Mouse (Mus musculus) stomach, embryonic 16.5 days (tissue): Measurements from ENCODE around the gene Gm13420. TPM values are rescaled to one million over a fixed set of nuclear protein-coding genes. Genes with fewer than 3 reads are reported as not detected.
"Not testable (repeated sequence)": the region's sequence is repeated elsewhere in the genome, so short reads cannot be mapped to it uniquely, and the experiment has no call there.

Source experiments
- ATAC-seq: fragments of 200-750 bp; cut with Nextera tagmentation; 2 replicates; pipeline ENCODE4 v1.8.0; 2017; ENCODE audit warnings: moderate number of reproducible peaks, moderate TSS enrichment; ENCODE audit not compliant: insufficient read depth, low FRiP score
- H3K27ac ChIP-seq: fragments of 300-500 bp; sonication (generic); 2 replicates; pipeline ENCODE4 v1.5.1; 2014; ENCODE audit warnings: low read length
- H3K27me3 ChIP-seq: fragments of 300-500 bp; sonication (generic); 2 replicates; pipeline ENCODE4 v1.6.1; 2014; ENCODE audit warnings: low read length, control low read depth, mixed read lengths; ENCODE audit not compliant: control insufficient read depth, insufficient read depth
- H3K36me3 ChIP-seq: fragments of 300-500 bp; sonication (generic); 2 replicates; pipeline ENCODE4 v1.6.1; 2014; ENCODE audit warnings: low read length; ENCODE audit not compliant: control insufficient read depth, insufficient read depth
- H3K4me1 ChIP-seq: fragments of 300-500 bp; sonication (generic); 2 replicates; pipeline ENCODE4 v1.6.1; 2014; ENCODE audit warnings: low read length, control low read depth, mixed read lengths; ENCODE audit not compliant: control insufficient read depth, insufficient read depth
- H3K4me2 ChIP-seq: fragments of 300-500 bp; sonication (generic); 2 replicates; pipeline ENCODE4 v1.6.1; 2014; ENCODE audit warnings: low read depth, low read length, mixed read lengths
- H3K4me3 ChIP-seq: fragments of 300-500 bp; sonication (generic); replicated peaks from 2 replicates; pipeline ENCODE4 v1.5.1; 2014; ENCODE audit warnings: mild to moderate bottlenecking, low read length
- H3K9ac ChIP-seq: fragments of 300-500 bp; sonication (generic); 2 replicates; pipeline ENCODE4 v1.6.1; 2014; ENCODE audit warnings: low read length
- H3K9me3 ChIP-seq: fragments of 300-500 bp; sonication (generic); replicated peaks from 2 replicates; pipeline ENCODE4 v1.6.1; 2016; ENCODE audit warnings: low read length, control low read depth; ENCODE audit not compliant: control insufficient read depth
- WGBS: fragments of 180-500 bp; shearing (Covaris S2); extraction: QIAGEN DNeasy Blood & Tissue Kit; methylation state at CpG from one replicate; pipeline ENCODE4 v1.1.7; 2014; 5-methylcytosine and 5-hydroxymethylcytosine counted together
- polyA plus RNA-seq: library from polyadenylated mRNA; unstranded; fragments of >200 nt; fragmentation: Nextera tagmentation; extraction: Ambion mirVana; gene quantifications from 2 replicates; pipeline ENCODE4 v1.2.1, GENCODE M21; 2015

Gm13420 gene
- polyA plus RNA-seq, result 0.74 and 0.91 TPM in 2 replicates

DNA sequence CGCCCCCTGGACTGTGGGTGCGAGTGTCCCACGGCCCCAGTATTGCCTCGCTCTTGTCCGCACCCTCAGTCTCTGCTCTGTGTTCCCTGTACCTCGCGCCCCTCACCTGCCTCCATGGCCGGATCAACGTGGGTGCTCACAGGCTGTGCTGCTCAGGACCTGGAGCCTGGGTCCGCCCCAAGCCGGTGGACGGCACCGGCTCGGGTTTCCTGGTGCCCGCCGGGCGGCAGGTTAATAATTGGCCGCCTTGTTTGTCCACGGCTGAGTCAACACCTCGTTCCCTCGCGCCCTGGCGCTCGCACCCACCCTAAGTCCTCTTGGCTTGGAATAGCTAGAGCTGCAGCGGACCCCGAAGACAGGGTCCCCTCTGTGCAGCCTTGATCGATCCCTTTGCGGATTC lies at the start of gene Gm13420:
Gene Gm13420, minus strand, starts transcription at position 189 of the 400 bp plus-strand sequence.
- 4% methylated on average over 28 of the region's 28 CpGs for WGBS
- peak within 1 kb of the TSS; percentile 66 for H3K27ac ChIP-seq

DNA sequence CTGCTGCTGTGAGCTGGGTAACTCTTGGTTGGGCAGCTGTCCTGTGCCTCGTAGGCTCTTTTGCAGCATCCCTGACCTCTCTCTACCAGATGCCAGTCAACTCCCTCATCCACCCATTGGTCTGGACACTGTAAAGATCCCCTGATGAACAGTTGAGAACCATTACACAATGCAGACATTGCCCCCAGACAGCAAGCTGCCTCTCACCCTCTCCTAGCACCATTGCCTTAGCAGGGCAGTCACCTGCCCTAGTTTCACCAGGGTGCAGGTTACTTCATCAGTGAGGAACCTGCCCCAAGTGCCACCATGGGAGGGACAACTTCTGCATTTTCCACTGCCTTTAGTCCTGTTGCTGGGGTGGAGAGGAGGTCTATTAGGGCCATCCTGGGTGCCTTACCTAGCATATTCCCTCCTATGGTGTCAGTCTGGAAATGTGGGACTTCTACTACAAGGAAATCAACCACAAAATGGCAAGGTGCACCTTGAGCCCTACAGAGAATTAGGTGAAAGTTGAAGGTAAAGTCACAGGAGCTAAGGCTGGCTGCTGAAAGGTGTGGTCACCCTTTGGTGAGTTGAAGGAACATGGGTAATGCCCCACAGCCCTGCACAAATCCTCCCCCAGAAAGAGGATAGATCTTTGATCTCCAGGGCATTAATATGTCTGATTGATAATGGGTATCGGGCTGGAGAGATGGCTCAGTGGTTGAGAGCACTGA lies 41.4 kb upstream of the Gm13420 start:
- H3K4me1 ChIP-seq, result peaks cover 8% of the 10 kb centered on the region; the same call in 1 of the 2 replicates
- no peaks in the 10 kb centered on the region for H3K9me3 ChIP-seq
- ATAC-seq, result no peak
- 98% methylated on average over 2 of the region's 2 CpGs for WGBS
- H3K27ac ChIP-seq, result no peak overlapping the region
- H3K9ac ChIP-seq, result no peak overlapping the region
- no peak overlapping the region for H3K4me3 ChIP-seq
- H3K36me3 ChIP-seq, result peaks cover 8% of the 10 kb centered on the region; the same call in 1 of the 2 replicates
- H3K4me2 ChIP-seq, result no peak overlapping the region
- H3K27me3 ChIP-seq, result no peaks in the 10 kb centered on the region

More for the DNA sequence above, at the start of gene Gm13420:
- peak within 1 kb of the TSS; percentile 35 for H3K4me3 ChIP-seq
- H3K4me2 ChIP-seq, result peak within 1 kb of the TSS; percentile 51
- no peaks in the 10 kb centered on the region for H3K4me1 ChIP-seq
- peaks cover 29% of the 10 kb centered on the region for H3K27me3 ChIP-seq
- no peaks in the 10 kb centered on the region for H3K36me3 ChIP-seq
- no peaks in the 10 kb centered on the region for H3K9me3 ChIP-seq
- peak; percentile 85 for ATAC-seq
- H3K9ac ChIP-seq, result peak within 1 kb of the TSS; percentile 58

- H3K4me2 ChIP-seq, result peak within 1 kb of the TSS; percentile 80
- H3K27ac ChIP-seq, result peak within 1 kb of the TSS; percentile 81
- H3K27me3 ChIP-seq, result no peaks in the 10 kb centered on the region
- peaks cover 12% of the 10 kb centered on the region for H3K36me3 ChIP-seq
- H3K9me3 ChIP-seq, result no peaks in the 10 kb centered on the region
- peak; percentile 84 for ATAC-seq
- H3K4me1 ChIP-seq, result peaks cover 13% of the 10 kb centered on the region
- peak within 1 kb of the TSS; percentile 84 for H3K9ac ChIP-seq
- 1% methylated on average over 45 of the region's 45 CpGs for WGBS
- H3K4me3 ChIP-seq, result peak within 1 kb of the TSS; percentile 97
Measured at GRCm38 (mm10) chr2:29787937-29788681, 36.6 kb upstream of the Gm13420 start, which contains the start of gene Trub2. Trub2 (minus strand) TSS chr2:29788502.

- H3K4me3 ChIP-seq, result peak within 1 kb of the TSS; percentile 97
- peak; percentile 89; the same call in 1 of the 2 replicates for ATAC-seq
- H3K9ac ChIP-seq, result peak within 1 kb of the TSS; percentile 84
- peaks cover 19% of the 10 kb centered on the region for H3K36me3 ChIP-seq
- H3K4me1 ChIP-seq, result peaks cover 13% of the 10 kb centered on the region
- H3K4me2 ChIP-seq, result peak within 1 kb of the TSS; percentile 80
- H3K27ac ChIP-seq, result peak within 1 kb of the TSS; percentile 81
- no peaks in the 10 kb centered on the region for H3K9me3 ChIP-seq
- no peaks in the 10 kb centered on the region for H3K27me3 ChIP-seq
- 1% methylated on average over 31 of the region's 31 CpGs for WGBS
Measured at GRCm38 (mm10) chr2:29787104-29787917, 35.8 kb upstream of the Gm13420 start, which contains the start of gene Coq4. Coq4 (plus strand) TSS chr2:29787493.

- Histone ChIP-seq H3K9me3 (0 out of 2 replicates have a peak, but pooled peaks cover 4% of the 10 kb centered on the region), H3K36me3 (peaks cover 21% of the 10 kb centered on the region), H3K27me3 (no peaks in the 10 kb centered on the region), H3K9ac (no peak overlapping the region), H3K27ac (no peak overlapping the region), H3K4me2 (no peak overlapping the region), H3K4me1 (peaks cover 13% of the 10 kb centered on the region), H3K4me3 (no peak overlapping the region)
- ATAC-seq, result no peak
- WGBS, result 70% methylated on average over 4 of the region's 4 CpGs
Measured at GRCm38 (mm10) chr2:29784290-29784689, 32.8 kb upstream of the Gm13420 start.

GRCm38 (mm10) chr2:29781256-29781655 lies 29.8 kb upstream of the Gm13420 start:
- not testable (repeated sequence) for H3K27me3 ChIP-seq, H3K4me2 ChIP-seq, H3K4me1 ChIP-seq, H3K9me3 ChIP-seq, ATAC-seq, H3K27ac ChIP-seq, H3K9ac ChIP-seq, H3K4me3 ChIP-seq
- WGBS, result 98% methylated on average over 2 of the region's 2 CpGs
- peaks cover 39% of the 10 kb centered on the region for H3K36me3 ChIP-seq

DNA sequence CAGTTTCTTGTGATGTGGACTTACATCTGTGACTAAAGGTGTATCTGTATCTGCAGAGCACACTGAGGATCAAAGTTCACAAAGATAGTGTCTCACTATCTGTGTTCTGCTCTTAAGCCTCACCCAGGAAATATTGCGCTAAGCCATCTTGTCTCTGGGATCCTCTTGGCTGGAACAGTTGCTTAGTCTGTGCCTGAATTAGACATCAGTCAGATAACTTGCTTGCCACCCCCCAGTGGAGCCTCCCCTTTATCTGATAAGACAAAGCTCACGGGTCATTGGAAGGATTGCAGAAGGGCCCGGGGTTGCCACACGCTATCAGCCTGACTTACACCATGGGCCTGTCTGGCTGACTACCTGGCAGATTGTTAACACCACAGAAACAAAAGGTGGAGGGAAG lies 21.8 kb upstream of the Gm13420 start:
- H3K4me3 ChIP-seq, result no peak overlapping the region
- no peaks in the 10 kb centered on the region for H3K9me3 ChIP-seq
- H3K9ac ChIP-seq, result no peak overlapping the region
- peaks cover under 1% of the 10 kb centered on the region; the same call in 1 of the 2 replicates for H3K4me1 ChIP-seq
- peaks cover 15% of the 10 kb centered on the region for H3K36me3 ChIP-seq
- no peaks in the 10 kb centered on the region for H3K27me3 ChIP-seq
- ATAC-seq, result 0 out of 2 replicates have a peak, but pooled peaks have one; percentile 51
- 82% methylated on average over 4 of the region's 4 CpGs for WGBS
- no peak overlapping the region for H3K27ac ChIP-seq
- no peak overlapping the region for H3K4me2 ChIP-seq

GRCm38 (mm10) chr2:29771611-29772461 lies 20.4 kb upstream of the Gm13420 start:
- Histone ChIP-seq H3K4me3 (no peak overlapping the region), H3K27me3 (no peaks in the 10 kb centered on the region), H3K4me1 (peaks cover 5% of the 10 kb centered on the region; the same call in 1 of the 2 replicates), H3K4me2 (no peak overlapping the region), H3K36me3 (peaks cover 4% of the 10 kb centered on the region; the same call in 1 of the 2 replicates), H3K27ac (peak overlapping the region; percentile 11; the same call in 1 of the 2 replicates), H3K9ac (no peak overlapping the region), H3K9me3 (no peaks in the 10 kb centered on the region)
- WGBS, result 59% methylated on average over 8 of the region's 8 CpGs
- ATAC-seq, result no peak
